Mouse (Mus musculus): ENCODE measurements around the gene Cyp2c54. TPM values are rescaled to one million over a fixed set of nuclear protein-coding genes. Genes with fewer than 3 reads are reported as not detected.

Cyp2c54 gene
- polyA plus RNA-seq, 1 experiment from 2014 or later, result not detected

Other genes starting within 250 kb of the Cyp2c54 start
- not detected in 2 replicates for gene Cyp2c69, start 187.0 kb downstream of the Cyp2c54 start, polyA plus RNA-seq (2014; fragmentation: Nextera tagmentation; extraction: Ambion mirVana)
- not detected in 2 replicates for gene Cyp2c37, start 81.4 kb downstream of the Cyp2c54 start, polyA plus RNA-seq (2014; fragmentation: Nextera tagmentation; extraction: Ambion mirVana)
- not detected in 2 replicates for gene Cyp2c50, start 15.9 kb upstream of the Cyp2c54 start, polyA plus RNA-seq (2014; fragmentation: Nextera tagmentation; extraction: Ambion mirVana)
- not detected in 2 replicates for gene Cyp2c70, start 113.5 kb upstream of the Cyp2c54 start, polyA plus RNA-seq (2014; fragmentation: Nextera tagmentation; extraction: Ambion mirVana)
- 68.5 and 84.1 TPM in 2 replicates for gene Pdlim1, start 198.0 kb upstream of the Cyp2c54 start, polyA plus RNA-seq (2014; fragmentation: Nextera tagmentation; extraction: Ambion mirVana)

Data from limb, embryonic 11.5 days (tissue).